Mouse (Mus musculus) ovary, adult 18-20 months (tissue): ENCODE measurements around the gene Pla2g4a.

Experiments
- DNase-seq: peaks from one replicate; pipeline ENCODE4 v3.0.0; 2022; ENCODE audit warnings: low spot score, mixed read lengths

Gene Pla2g4a

GRCm38 (mm10) chr1:149960734-149961424 lies at the start of gene Pla2g4a:
Pla2g4a (minus strand) TSS chr1:149961290.
- DNase-seq: peak; percentile 35

- DNase-seq: no peak
Measured at GRCm38 (mm10) chr1:150010629-150010979, 49.5 kb upstream of the Pla2g4a start.

DNA sequence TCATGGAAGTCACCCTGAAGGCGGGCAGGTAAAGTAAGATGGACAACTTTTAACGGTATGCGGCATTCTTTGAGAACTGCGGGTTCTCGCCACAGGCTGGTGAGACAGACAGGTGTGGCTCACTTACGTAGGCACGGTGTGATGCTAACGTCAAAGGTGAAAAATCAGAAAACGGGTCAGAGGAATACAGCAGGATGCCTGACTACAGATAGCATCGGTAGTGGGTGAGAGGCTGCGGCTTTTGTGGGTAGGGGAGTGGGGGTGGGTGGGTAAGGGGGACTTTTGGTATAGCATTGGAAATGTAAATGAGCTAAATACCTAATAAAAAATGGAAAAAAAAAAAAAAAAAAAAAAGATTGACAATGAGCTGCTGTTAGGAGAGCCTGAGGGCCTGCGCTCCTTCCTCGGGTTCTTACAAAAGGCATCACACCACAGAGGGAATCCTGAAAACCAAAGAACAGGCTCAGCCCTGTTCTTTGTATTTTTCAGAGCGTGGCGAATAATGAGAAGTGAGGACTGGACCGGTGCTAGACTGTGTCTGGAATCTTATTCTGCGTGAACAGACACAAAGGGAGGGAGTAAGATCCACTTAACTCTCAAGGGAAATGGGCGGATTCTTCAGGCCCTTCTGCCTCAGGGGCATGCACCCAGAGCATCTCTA lies 49.0 kb upstream of the Pla2g4a start:
- DNase-seq: no peak

DNA sequence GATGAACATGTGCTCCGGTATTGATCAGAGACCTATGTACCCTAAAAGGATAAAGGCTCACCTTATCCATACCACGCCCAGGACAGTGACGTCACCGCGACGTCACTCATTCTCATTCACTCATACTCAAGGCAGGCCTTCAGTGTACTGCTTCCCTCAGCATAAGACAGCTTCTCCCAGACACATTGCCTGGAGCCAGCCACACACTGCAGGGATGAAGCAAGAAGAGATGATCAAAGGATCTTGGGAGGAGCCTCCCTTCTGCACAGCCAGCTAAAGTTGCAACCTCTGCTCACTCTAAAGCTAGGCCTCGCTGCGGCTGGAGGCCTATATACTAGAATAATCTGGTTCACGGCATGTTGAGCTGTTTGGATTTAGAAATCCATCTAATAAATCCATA lies 48.0 kb upstream of the Pla2g4a start:
- no peak for DNase-seq

DNA sequence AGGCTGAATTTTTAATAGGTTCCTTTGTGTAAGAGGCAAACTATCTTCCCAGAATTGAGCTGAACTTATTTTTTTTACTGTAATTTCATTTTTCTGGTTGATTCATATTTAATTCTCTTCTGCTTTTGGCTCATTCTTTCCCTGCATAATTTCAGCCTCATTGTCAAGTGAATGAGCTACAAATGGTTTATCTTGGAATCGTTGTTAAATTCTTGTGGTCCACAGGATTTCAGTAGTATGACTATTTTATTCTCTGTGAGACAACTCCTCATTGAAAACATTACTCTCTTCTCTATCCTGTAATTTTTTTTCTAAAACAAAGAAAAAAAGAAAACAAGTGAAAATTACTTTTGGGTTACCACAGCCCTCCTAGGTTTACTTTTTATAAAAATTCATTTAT lies 14.5 kb upstream of the Pla2g4a start:
- no peak for DNase-seq

GRCm38 (mm10) chr1:149965826-149966225 lies 4.7 kb upstream of the Pla2g4a start:
- DNase-seq: no peak

- no peak for DNase-seq
Measured at GRCm38 (mm10) chr1:149961425-149962303, 574 bp upstream of the Pla2g4a start.

DNA sequence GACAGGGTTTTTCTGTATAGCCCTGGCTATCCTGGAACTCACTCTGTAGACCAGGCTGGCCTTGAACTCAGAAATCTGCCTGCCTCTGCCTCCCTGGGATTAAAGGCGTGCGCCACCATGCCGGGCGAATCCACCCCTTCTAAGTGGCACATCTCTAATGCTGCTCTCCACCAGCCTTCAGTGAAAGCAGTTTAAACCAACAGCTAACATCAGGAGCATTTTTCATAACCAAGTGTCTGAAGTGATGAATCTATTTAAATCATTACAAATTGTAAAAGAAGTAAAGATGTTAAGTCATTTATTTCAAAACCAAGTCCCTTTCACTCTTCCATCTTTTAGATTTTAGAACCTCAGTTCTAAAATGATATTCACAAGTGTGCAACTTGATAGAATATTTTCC lies 839 bp downstream of the Pla2g4a start:
- DNase-seq: no peak

DNA sequence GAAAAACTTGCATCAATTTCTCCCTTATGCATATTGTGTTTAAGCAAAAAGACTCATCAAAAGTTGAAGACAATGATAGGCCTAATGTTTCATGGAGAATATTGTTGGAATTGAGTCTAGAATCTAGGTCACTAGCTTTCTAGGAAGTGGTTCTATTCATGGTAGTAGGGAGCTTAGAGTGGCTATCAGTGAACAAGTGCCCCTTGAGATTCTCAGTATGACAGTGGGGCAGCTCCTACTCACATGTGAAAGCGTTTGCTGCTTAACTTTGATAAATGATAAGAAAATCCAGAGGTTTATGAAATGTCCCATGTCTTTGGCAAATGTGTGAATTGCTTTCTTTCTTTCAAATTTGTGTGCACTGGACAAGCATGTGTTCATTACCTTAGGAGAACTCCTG lies 2.0 kb downstream of the Pla2g4a start:
- no peak for DNase-seq

DNA sequence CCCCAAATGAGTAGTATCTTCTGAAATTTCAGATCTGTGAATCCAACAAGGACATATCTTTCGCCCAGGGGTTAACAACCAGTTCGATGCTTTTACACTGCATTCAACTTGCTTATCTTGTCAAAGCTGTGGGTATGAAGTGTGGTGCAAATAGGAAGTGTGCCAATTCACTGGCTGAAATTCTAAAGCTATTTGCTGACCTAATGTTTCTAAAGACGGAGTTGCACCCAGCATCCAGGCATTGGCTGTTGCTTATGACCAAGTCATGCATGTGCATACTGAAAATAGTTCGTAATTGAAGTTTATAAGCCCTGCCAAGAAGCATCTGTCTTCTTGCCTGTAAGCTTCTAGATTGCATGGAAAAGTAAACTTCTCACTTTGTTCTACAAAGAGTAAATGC lies 5.6 kb downstream of the Pla2g4a start:
- DNase-seq: no peak

DNA sequence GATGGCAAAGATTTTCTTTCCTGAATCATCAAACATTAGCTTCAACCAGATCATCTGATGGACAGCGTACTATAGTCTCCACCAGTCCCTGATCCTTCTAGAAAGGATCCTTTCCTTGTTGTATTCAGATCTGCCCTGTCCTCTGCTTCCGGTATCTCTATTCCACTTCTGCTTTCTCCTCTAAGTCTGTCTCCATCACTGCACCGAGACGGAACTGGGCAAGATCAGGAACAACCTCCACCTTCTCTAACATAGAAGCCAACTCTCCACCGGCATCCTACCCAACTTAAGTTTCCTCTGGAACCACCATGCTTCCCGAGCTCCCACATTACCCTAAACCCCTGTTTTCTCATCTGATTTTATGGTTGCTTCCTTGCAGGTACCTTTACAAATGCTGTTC lies 7.1 kb downstream of the Pla2g4a start:
- no peak for DNase-seq

DNA sequence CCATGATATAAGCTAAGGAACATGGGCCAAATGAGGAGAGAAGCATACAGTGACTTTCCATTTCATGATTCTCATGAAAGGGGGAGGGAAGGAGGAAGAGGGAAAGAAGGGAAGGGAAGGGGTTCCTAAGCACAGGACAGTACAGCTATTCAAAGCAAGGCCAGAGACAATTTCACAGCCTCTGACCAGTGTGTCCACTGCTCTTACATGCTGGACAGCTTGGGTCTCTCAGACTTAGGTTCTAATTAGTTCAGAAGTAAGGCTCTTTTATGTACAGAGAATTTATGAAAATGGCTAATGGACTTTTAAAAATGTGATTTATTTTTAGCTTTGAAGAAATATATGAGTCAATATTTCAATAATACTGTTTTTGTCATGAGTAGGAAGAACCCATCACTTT lies 9.0 kb downstream of the Pla2g4a start:
- no peak for DNase-seq

- no peak for DNase-seq
Measured at GRCm38 (mm10) chr1:149950656-149951055, 10.4 kb downstream of the Pla2g4a start.

DNA sequence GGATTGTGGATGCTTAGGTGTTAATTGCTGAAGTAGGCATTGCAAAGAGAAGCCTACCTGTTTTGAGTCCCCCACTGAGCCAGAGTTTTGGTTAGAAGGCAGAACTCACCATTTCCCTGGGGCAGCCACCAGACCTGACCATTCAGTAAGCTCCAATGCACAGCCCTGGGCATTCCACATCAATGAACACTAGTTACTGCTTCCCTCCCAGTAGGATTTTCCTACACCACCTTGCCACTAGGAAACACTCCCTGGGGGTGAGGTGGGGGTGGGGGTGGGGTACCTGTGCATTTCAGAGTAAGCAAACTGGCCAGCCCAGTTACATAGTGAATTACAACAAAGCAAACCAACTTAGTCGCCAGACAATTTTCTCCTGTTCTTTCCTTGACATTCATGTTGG lies 10.8 kb downstream of the Pla2g4a start:
- no peak for DNase-seq

DNA sequence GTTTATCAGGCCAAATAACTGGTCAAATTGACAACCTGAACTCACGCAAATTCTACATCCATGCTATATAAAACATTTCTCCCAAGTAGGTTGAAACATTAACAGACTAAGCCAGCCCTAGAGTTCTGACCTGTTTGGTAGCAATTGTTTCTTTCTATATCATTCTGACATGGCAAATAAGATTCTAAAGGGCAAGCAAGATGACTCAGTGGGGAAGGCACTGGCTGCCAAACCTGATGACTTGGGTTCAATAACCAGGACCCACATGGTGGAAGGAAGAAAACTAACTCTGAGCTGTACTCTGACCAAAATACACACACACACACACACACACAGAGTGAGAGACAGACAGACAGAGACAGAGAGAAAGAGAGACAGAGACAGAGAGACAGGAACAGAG lies 11.8 kb downstream of the Pla2g4a start:
- no peak for DNase-seq

GRCm38 (mm10) chr1:149948066-149948825 lies 12.8 kb downstream of the Pla2g4a start:
- DNase-seq: no peak

DNA sequence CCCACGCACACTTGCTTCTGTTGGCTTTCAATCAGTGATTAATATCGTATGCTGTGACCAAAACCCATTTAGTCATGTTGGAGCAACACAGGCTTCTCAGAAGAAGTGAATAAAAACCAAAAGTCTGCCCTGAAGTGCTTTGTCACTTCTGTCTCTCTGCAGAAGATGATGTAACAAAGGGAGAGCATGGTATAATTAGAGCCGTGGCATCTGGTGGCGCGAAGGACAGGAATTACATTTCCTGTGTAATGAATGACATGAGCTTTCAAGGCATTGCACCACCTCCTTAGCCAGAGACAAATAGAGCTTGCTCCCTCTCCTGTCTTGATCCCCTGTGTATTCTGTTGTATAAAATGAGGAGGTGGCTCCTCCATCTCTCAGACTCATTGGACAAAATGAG lies 14.1 kb downstream of the Pla2g4a start:
- DNase-seq: no peak

DNA sequence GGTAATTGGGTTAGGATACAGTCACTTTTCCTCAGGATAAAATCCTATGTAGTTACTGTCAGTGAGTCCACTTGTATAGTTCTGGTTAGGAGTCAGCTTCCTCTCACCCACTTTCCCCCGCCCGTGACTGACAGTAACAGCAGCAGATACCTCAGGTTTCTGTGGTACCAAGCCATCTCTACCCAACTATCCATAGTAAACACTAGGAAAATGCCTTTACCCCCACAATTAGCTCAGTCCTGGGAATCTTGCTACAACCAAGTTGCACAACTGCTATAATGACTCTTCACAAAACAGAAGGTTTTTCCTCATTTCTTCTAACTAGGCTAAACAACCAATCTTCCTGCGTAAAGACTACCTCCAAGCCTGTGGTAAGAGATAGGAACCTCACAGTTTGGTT lies 14.7 kb downstream of the Pla2g4a start:
- DNase-seq: no peak

GRCm38 (mm10) chr1:149943611-149944010 lies 17.5 kb downstream of the Pla2g4a start:
- no peak for DNase-seq

DNA sequence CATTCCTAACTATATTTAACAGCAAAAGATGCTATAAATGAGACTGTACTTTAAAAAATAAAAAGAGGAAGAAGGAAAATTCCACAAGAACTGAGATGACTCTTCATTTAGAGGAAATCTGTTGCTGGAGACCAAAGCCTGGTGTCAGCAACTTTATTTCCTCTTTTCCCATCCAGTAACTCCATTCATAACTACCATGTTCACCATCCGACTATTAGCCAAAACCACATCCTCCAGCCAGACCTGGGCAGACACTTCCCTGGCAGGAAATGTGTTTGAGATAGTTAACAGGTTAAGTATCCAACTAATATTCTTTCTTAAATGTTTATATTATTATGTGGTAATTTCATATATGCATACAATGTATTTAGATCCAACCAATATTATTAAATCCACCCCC lies 20.8 kb downstream of the Pla2g4a start:
- DNase-seq: no peak

GRCm38 (mm10) chr1:149939261-149940032 lies 21.6 kb downstream of the Pla2g4a start:
- DNase-seq: no peak

GRCm38 (mm10) chr1:149937825-149938224 lies 23.3 kb downstream of the Pla2g4a start:
- DNase-seq: no peak
